Mouse (Mus musculus) MEL (cell line): ENCODE measurements around the gene Deup1. TPM values are rescaled to one million over a fixed set of nuclear protein-coding genes. Genes with fewer than 3 reads are reported as not detected.

Experiments used
- DNase-seq: peaks from one replicate; pipeline ENCODE4 v3.0.0; 2011; ENCODE audit warnings: low read depth, low spot score
- H3K27ac ChIP-seq: 2 replicates; pipeline ENCODE4 v1.5.1; 2012; ENCODE audit warnings: low read depth, mild to moderate bottlenecking, control low read depth, low read length, moderate library complexity; ENCODE audit not compliant: control insufficient read depth
- H3K27me3 ChIP-seq, 2 experiments: fragments of 150-350 bp in 1 of 2; sonication (generic) in 1 of 2; 2 replicates each; pipeline ENCODE4 v1.6.1; 2012; ENCODE audit warnings: low read length in 2 of 2, mild to moderate bottlenecking in 2 of 2, improper control_type of control experiment in 1 of 2, moderate library complexity in 1 of 2; ENCODE audit not compliant: insufficient read depth in 2 of 2, control insufficient read depth in 1 of 2
- H3K36me3 ChIP-seq, 2 experiments: 2 replicates each; pipeline ENCODE4 v1.6.1; 2012 to 2014; ENCODE audit warnings: low read length in 2 of 2, improper control_type of control experiment in 1 of 2, inconsistent platforms in 1 of 2, mild to moderate bottlenecking in 1 of 2; ENCODE audit not compliant: insufficient read depth in 2 of 2, control insufficient read depth in 1 of 2
- H3K4me1 ChIP-seq, 2 experiments: fragments of 150-350 bp in 1 of 2; sonication (generic) in 1 of 2; 2 replicates each; pipeline ENCODE4 v1.6.1; 2012; ENCODE audit warnings: low read length in 2 of 2, improper control_type of control experiment in 1 of 2, mild to moderate bottlenecking in 1 of 2; ENCODE audit not compliant: insufficient read depth in 2 of 2, control insufficient read depth in 1 of 2
- H3K4me3 ChIP-seq, 2 experiments: fragments of 150-350 bp in 1 of 2; sonication (generic) in 1 of 2; 2 replicates each; pipeline ENCODE4 v1.5.1; 2012; ENCODE audit warnings: low read depth in 2 of 2, low read length in 2 of 2, mild to moderate bottlenecking in 2 of 2, moderate library complexity in 2 of 2, control low read depth in 1 of 2, improper control_type of control experiment in 1 of 2; ENCODE audit not compliant: control insufficient read depth in 1 of 2, insufficient read depth in 1 of 2
- H3K79me2 ChIP-seq: 2 replicates; pipeline ENCODE4 v1.6.1; 2012; ENCODE audit warnings: mild to moderate bottlenecking, low read length, moderate library complexity; ENCODE audit not compliant: control insufficient read depth, poor library complexity, insufficient read depth
- H3K9ac ChIP-seq: 2 replicates; pipeline ENCODE4 v1.6.1; 2012; ENCODE audit warnings: low read depth, mild to moderate bottlenecking, control low read depth, low read length, moderate library complexity; ENCODE audit not compliant: control insufficient read depth, poor library complexity, severe bottlenecking
- H3K9me3 ChIP-seq: fragments of 150-350 bp; sonication (generic); replicated peaks from 2 replicates; pipeline ENCODE4 v1.6.1; 2012; ENCODE audit warnings: mild to moderate bottlenecking, low read length, improper control_type of control experiment, moderate library complexity; ENCODE audit not compliant: insufficient read depth
- BHLHE40 ChIP-seq: IDR thresholded peaks from 2 replicates; pipeline ENCODE4 v1.6.1; 2012; ENCODE audit warnings: low read depth, mild to moderate bottlenecking, inconsistent platforms, low read length, improper control_type of control experiment, borderline replicate concordance
- CHD2 ChIP-seq: IDR thresholded peaks from 2 replicates; pipeline ENCODE4 v1.6.1; 2011; ENCODE audit warnings: low read length, improper control_type of control experiment
- EP300 ChIP-seq, 2 experiments: IDR thresholded peaks; 2 replicates each; pipeline ENCODE4 v1.6.1; 2011; ENCODE audit warnings: improper control_type of control experiment in 2 of 2, low read length in 2 of 2, low read depth in 1 of 2, mild to moderate bottlenecking in 1 of 2
- GATA1 ChIP-seq: IDR thresholded peaks from 2 replicates; pipeline ENCODE4 v1.6.1; 2011; ENCODE audit warnings: low read depth, low read length, improper control_type of control experiment
- KAT2A ChIP-seq: conservative IDR thresholded peaks from 2 replicates; pipeline ENCODE4 v1.6.1; 2012; ENCODE audit warnings: low read depth, low read length, improper control_type of control experiment, inconsistent platforms
- MAFK ChIP-seq: IDR thresholded peaks from 2 replicates; pipeline ENCODE4 v1.6.1; 2011; ENCODE audit warnings: low read depth, mild to moderate bottlenecking, low read length, improper control_type of control experiment, borderline replicate concordance
- MAZ ChIP-seq: IDR thresholded peaks from 2 replicates; pipeline ENCODE4 v1.6.1; 2012; ENCODE audit warnings: low read depth, mild to moderate bottlenecking, inconsistent platforms, low read length, improper control_type of control experiment
- MEF2A ChIP-seq: IDR thresholded peaks from 2 replicates; pipeline ENCODE4 v1.6.1; 2014; ENCODE audit warnings: low read depth, mild to moderate bottlenecking, inconsistent platforms, low read length, improper control_type of control experiment; ENCODE audit not compliant: poor library complexity, insufficient replicate concordance, severe bottlenecking; ENCODE audit errors: extremely low read depth
- MXI1 ChIP-seq: IDR thresholded peaks from 2 replicates; pipeline ENCODE4 v1.6.1; 2011; ENCODE audit warnings: mild to moderate bottlenecking, low read depth, low read length, improper control_type of control experiment
- MYC ChIP-seq: IDR thresholded peaks from 2 replicates; pipeline ENCODE4 v1.6.1; 2011; ENCODE audit warnings: low read depth, mild to moderate bottlenecking, low read length, improper control_type of control experiment, moderate library complexity
- RAD21 ChIP-seq: IDR thresholded peaks from 2 replicates; pipeline ENCODE4 v1.6.1; 2011; ENCODE audit warnings: mild to moderate bottlenecking, low read depth, low read length, improper control_type of control experiment
- RCOR1 ChIP-seq: IDR thresholded peaks from 2 replicates; pipeline ENCODE4 v1.6.1; 2012; ENCODE audit warnings: low read depth, mild to moderate bottlenecking, inconsistent platforms, low read length, improper control_type of control experiment
- SIN3A ChIP-seq: IDR thresholded peaks from 2 replicates; pipeline ENCODE4 v1.6.1; 2012; ENCODE audit warnings: low read length, improper control_type of control experiment, inconsistent platforms
- SMC3 ChIP-seq: IDR thresholded peaks from 2 replicates; pipeline ENCODE4 v1.6.1; 2011; ENCODE audit warnings: low read depth, low read length, improper control_type of control experiment
- UBTF ChIP-seq: IDR thresholded peaks from 2 replicates; pipeline ENCODE4 v1.6.1; 2012; ENCODE audit warnings: low read depth, mild to moderate bottlenecking, inconsistent platforms, low read length, improper control_type of control experiment, moderate library complexity, borderline replicate concordance; ENCODE audit not compliant: insufficient read depth
- ZC3H11A ChIP-seq: IDR thresholded peaks from 2 replicates; pipeline ENCODE4 v1.6.1; 2012; ENCODE audit warnings: low read depth, mild to moderate bottlenecking, inconsistent platforms, low read length, improper control_type of control experiment
- ZKSCAN1 ChIP-seq: IDR thresholded peaks from 2 replicates; pipeline ENCODE4 v1.6.1; 2012; ENCODE audit warnings: low read depth, mild to moderate bottlenecking, inconsistent platforms, low read length, improper control_type of control experiment, moderate library complexity
- ZMIZ1 ChIP-seq: IDR thresholded peaks from 2 replicates; pipeline ENCODE4 v1.6.1; 2012; ENCODE audit warnings: low read depth, mild to moderate bottlenecking, inconsistent platforms, low read length, improper control_type of control experiment, moderate library complexity
- ZNF384 ChIP-seq: IDR thresholded peaks from 2 replicates; pipeline ENCODE4 v1.6.1; 2012; ENCODE audit warnings: low read depth, mild to moderate bottlenecking, inconsistent platforms, low read length, improper control_type of control experiment
- polyA plus RNA-seq, 2 experiments: library from polyadenylated mRNA; stranded (reverse) in 1 of 2; unstranded in 1 of 2; fragments of >175 nt in 1 of 2; fragments of >200 nt in 1 of 2; gene quantifications; 2 replicates each; pipeline versions ENCODE4 v1.2.1 to v1.2.4; 2012; ENCODE audit warnings: low replicate concordance in 2 of 2, low read depth in 1 of 2; ENCODE audit not compliant: insufficient read length in 2 of 2, insufficient read depth in 1 of 2, missing spikeins in 1 of 2
- total RNA-seq: library from RNA; depleted of rRNA; stranded (reverse); fragments of 300-350 nt; gene quantifications from 2 replicates; pipeline ENCODE4 v1.2.3, GENCODE M21; 2012

The Deup1 gene
- total and polyA plus RNA-seq, 3 experiments = not detected

DNA sequence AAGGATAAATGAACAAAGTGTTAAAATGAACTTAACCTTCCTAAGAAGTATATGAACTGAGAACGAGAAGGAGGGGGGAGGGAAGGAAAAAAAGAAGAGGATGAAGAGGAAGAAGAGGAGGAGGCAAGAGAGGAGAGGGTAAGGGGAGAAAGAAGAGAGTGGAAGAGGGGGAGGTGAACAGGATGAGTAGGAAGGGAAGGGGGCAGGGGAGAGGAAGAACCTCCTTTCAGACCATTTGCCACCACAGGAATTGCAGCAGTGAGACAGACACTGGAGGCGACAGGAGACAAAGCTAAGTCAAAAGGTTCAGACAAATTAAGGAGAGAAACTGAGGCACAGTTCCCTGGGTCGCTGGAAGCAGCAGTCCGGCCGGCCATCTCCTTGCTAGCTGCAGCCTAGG is 349 bp downstream of the Deup1 start:
- Histone ChIP-seq H3K27me3 (no peaks in the 10 kb centered on the region), H3K9me3 (no peaks in the 10 kb centered on the region; the same call in 1 of the 2 replicates), H3K4me3 (no peak overlapping the region), H3K79me2 (no peaks in the 10 kb centered on the region), H3K9ac (no peak overlapping the region), H3K4me1 (no peaks in the 10 kb centered on the region), H3K36me3 (no peaks in the 10 kb centered on the region), H3K27ac (no peak overlapping the region)
- TF ChIP-seq MEF2A (no peak), UBTF (no peak), EP300 (IDR thresholded peaks at IDR 0.05; ENCODE audit: low read depth in 1 of 2, low read length in 2 of 2) (no peak), RAD21 (no peak), GATA1 (no peak), ZKSCAN1 (no peak), KAT2A (no peak), ZC3H11A (no peak), ZNF384 (no peak)
- DNase-seq = no peak

- H3K9ac ChIP-seq = no peak overlapping the region
- TF ChIP-seq ZMIZ1 (no peak), BHLHE40 (no peak), SMC3 (no peak), MXI1 (no peak)
Observed at GRCm38 (mm10) chr9:15624739-15625138, 3.0 kb downstream of the Deup1 start.

DNA sequence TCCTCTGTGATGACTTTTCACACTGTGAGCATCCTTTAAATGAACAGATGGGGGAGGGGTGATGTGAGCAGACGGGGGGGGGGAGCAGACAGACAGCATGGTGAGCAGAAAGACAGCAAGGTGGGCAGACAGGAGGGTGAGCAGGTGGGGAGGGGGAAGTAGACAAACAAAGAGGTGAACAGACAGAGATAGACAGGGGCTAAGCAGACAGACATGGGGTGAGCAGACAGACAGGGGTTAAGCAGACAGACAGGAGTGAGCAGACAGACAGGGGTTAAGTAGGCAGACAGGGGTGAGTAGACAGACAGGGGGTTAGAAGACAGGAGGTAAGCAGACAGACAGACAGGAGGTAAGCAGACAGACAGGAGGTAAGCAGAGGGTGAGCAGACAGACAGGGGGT is 8.0 kb downstream of the Deup1 start:
- no peak overlapping the region for H3K27ac ChIP-seq
- H3K4me3 ChIP-seq = no peak overlapping the region
- DNase-seq = no peak
- H3K79me2 ChIP-seq = no peaks in the 10 kb centered on the region
- H3K4me1 ChIP-seq = no peaks in the 10 kb centered on the region
- TF ChIP-seq SIN3A (no peak), BHLHE40 (no peak), MAZ (no peak), RCOR1 (no peak), MAFK (no peak), SMC3 (no peak), ZKSCAN1 (no peak), MYC (no peak), CHD2 (no peak)
- no peaks in the 10 kb centered on the region for H3K27me3 ChIP-seq
- no peaks in the 10 kb centered on the region for H3K36me3 ChIP-seq
- no peak overlapping the region for H3K9ac ChIP-seq
- no peaks in the 10 kb centered on the region; the same call in 1 of the 2 replicates for H3K9me3 ChIP-seq

More at GRCm38 (mm10) chr9:15624739-15625138, 3.0 kb downstream of the Deup1 start:
- Histone ChIP-seq H3K27me3 (no peaks in the 10 kb centered on the region), H3K36me3 (no peaks in the 10 kb centered on the region), H3K4me1 (no peaks in the 10 kb centered on the region), H3K9me3 (no peaks in the 10 kb centered on the region; the same call in 1 of the 2 replicates), H3K79me2 (no peaks in the 10 kb centered on the region), H3K4me3 (no peak overlapping the region), H3K27ac (no peak overlapping the region)
- no peak for DNase-seq
